Mouse (Mus musculus) G1E (cell line): ENCODE data around the gene Dnaaf3. TPM values are rescaled to one million over a fixed set of nuclear protein-coding genes. Genes with fewer than 3 reads are reported as not detected.
"Not testable (repeated sequence)": the region's sequence is repeated elsewhere in the genome, so short reads cannot be mapped to it uniquely, and the experiment has no call there.

Experiments
- ATAC-seq: 2 replicates; pipeline ENCODE4 v1.8.0; 2016; ENCODE audit warnings: mild to moderate bottlenecking; ENCODE audit not compliant: insufficient number of reproducible peaks, poor library complexity, low FRiP score, severe bottlenecking; ENCODE audit errors: extremely low read depth
- DNase-seq: peaks from one replicate; pipeline ENCODE4 v3.0.0; 2012; ENCODE audit warnings: low spot score
- H3K27me3 ChIP-seq: 2 replicates; pipeline ENCODE4 v1.6.1; 2012; ENCODE audit warnings: mild to moderate bottlenecking, low read length, inconsistent platforms; ENCODE audit not compliant: insufficient read depth
- H3K36me3 ChIP-seq: replicated peaks from 2 replicates; pipeline ENCODE3; 2012; ENCODE audit warnings: mild to moderate bottlenecking, inconsistent platforms
- H3K4me1 ChIP-seq: 2 replicates; pipeline ENCODE4 v1.6.1; 2012; ENCODE audit warnings: low read depth, low read length, inconsistent platforms, mixed read lengths; ENCODE audit not compliant: insufficient read depth
- H3K4me3 ChIP-seq: 2 replicates; pipeline ENCODE4 v1.5.1; 2012; ENCODE audit warnings: low read depth, mild to moderate bottlenecking, inconsistent platforms, low read length, moderate library complexity, mixed read lengths
- H3K9me3 ChIP-seq: replicated peaks from 2 replicates; pipeline ENCODE4 v1.6.1; 2012; ENCODE audit warnings: inconsistent platforms
- CTCF ChIP-seq: IDR thresholded peaks from 2 replicates; pipeline ENCODE4 v1.5.1; 2012; ENCODE audit warnings: low read depth, low read length, inconsistent platforms, mixed read lengths
- GATA1 ChIP-seq: IDR thresholded peaks from 2 replicates; pipeline ENCODE4 v1.6.1; 2012; ENCODE audit warnings: borderline replicate concordance, low read length, inconsistent platforms, mixed read lengths
- GATA2 ChIP-seq: IDR thresholded peaks from 2 replicates; pipeline ENCODE4 v1.6.1; 2012; ENCODE audit warnings: low read depth, low read length, inconsistent platforms, borderline replicate concordance
- POLR2AphosphoS5 ChIP-seq: IDR thresholded peaks from 2 replicates; pipeline ENCODE4 v1.6.1; 2012; ENCODE audit warnings: low read depth, low read length, inconsistent platforms; ENCODE audit not compliant: insufficient replicate concordance
- TAL1 ChIP-seq: conservative IDR thresholded peaks from 2 replicates; pipeline ENCODE4 v1.6.1; 2012; ENCODE audit warnings: low read depth, low read length, inconsistent platforms, mixed read lengths
- polyA plus RNA-seq: library from polyadenylated mRNA; stranded (reverse); fragments of >175 nt; gene quantifications from 2 replicates; pipeline ENCODE4 v1.2.3, GENCODE M21; 2012
- total RNA-seq, 2 experiments: library from RNA; stranded (forward) in 1 of 2; stranded (reverse) in 1 of 2; fragments of 200-1000 nt in 1 of 2; fragments of >200 nt in 1 of 2; fragmentation: Nextera tagmentation in 1 of 2; gene quantifications; 2 replicates each; pipeline ENCODE4 v1.2.3; 2014 to 2017

The Dnaaf3 gene
- total and polyA plus RNA-seq, 3 experiments = not detected

- H3K9me3 ChIP-seq = no peaks in the 10 kb centered on the region
- H3K36me3 ChIP-seq = no peaks in the 10 kb centered on the region
- no peak for DNase-seq
- H3K4me1 ChIP-seq = peaks cover 6% of the 10 kb centered on the region
- no peak for TF ChIP-seq TAL1
- no peak for TF ChIP-seq POLR2AphosphoS5
- TF ChIP-seq CTCF = no peak
- no peak for TF ChIP-seq GATA2
- no peak for TF ChIP-seq GATA1
- no peak overlapping the region for H3K4me3 ChIP-seq
- H3K27me3 ChIP-seq = peaks cover 23% of the 10 kb centered on the region
- ATAC-seq = no peak
These were observed 5.0 kb downstream of the Dnaaf3 start for GRCm38 (mm10) chr7:4527302-4527689.

GRCm38 (mm10) chr7:4526341-4527301 lies 5.6 kb downstream of the Dnaaf3 start:
- peaks cover 21% of the 10 kb centered on the region; the same call in 1 of the 2 replicates for H3K27me3 ChIP-seq
- H3K4me3 ChIP-seq = no peak overlapping the region
- TF ChIP-seq POLR2AphosphoS5 (no peak), GATA2 (no peak), GATA1 (no peak), CTCF (no peak), TAL1 (no peak)
- H3K9me3 ChIP-seq = no peaks in the 10 kb centered on the region
- DNase-seq = peak; percentile 31
- peaks cover 6% of the 10 kb centered on the region for H3K4me1 ChIP-seq
- no peaks in the 10 kb centered on the region for H3K36me3 ChIP-seq
- no peak; the same call in 1 of the 2 replicates for ATAC-seq

DNA sequence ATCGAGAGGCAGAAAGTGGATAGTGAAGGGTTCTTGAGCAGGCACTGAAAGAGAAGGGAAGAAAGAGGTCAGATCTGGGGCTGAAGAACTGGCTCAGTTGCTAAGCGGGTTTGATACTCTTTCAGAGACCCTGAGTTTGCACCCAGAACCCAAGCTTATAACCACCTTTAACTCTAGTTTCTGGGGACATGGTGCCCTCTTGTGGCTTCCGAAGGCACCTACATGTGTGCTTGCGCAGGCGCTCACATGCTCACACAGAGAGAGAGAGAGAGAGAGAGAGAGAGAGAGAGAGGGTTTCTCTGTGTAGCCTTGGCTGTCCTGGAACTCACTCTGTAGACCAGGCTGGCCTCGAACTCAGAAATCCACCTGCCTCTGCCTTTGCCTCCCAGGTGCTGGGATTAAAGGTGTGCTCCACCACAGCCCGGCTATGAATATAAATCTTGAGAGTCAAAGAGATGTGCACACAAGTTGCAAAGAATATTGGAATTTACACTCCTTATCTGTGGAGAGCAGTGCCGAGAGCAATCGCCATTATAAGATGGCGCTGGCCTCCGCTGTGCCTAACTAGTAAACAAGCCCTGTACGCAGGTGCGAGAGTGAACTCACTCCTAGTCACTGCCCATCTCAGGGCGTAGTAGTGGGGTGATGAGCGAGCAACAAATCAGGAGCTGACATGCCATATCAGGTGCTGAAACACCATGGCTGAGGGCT lies 7.9 kb downstream of the Dnaaf3 start, which contains the start of gene Tnni3:
Tnni3 (minus strand) TSS at position 18 of the 711 bp plus-strand sequence.
- not testable (repeated sequence) for H3K36me3 ChIP-seq, H3K9me3 ChIP-seq, H3K4me3 ChIP-seq, H3K4me1 ChIP-seq, DNase-seq
- peak; percentile 26; the same call in 1 of the 2 replicates for TF ChIP-seq CTCF
- ATAC-seq = peak; percentile 15; the same call in 1 of the 2 replicates
- peaks cover 32% of the 10 kb centered on the region for H3K27me3 ChIP-seq

GRCm38 (mm10) chr7:4523205-4524130 lies 8.8 kb downstream of the Dnaaf3 start:
- DNase-seq (no peak), ATAC-seq (no peak)
- Histone ChIP-seq H3K36me3 (no peaks in the 10 kb centered on the region), H3K9me3 (no peaks in the 10 kb centered on the region), H3K27me3 (peaks cover 32% of the 10 kb centered on the region), H3K4me3 (no peak overlapping the region), H3K4me1 (peaks cover 10% of the 10 kb centered on the region)
- no peak for TF ChIP-seq GATA1
- TF ChIP-seq GATA2 = no peak
- TF ChIP-seq CTCF = no peak

DNA sequence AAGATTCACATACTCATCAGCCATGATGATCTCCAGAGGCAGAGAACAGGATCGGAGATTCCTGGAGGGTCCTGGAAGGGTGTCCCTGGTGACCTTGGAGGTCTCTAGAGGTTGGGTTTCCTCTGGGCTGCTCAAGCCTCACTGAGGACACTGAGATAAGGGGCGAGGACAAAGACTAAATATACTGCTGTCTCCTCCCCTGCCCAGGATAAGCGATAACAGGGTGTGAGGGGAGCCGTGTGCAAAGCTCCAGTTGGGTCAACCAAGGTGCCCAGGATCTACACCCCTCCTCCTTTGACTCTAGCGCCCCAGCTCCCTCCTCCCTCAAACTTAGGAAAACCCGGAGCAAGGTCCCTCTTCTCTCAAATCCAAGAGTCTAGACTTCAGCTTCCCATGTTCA lies 10.0 kb downstream of the Dnaaf3 start:
- Histone ChIP-seq H3K4me3 (no peak overlapping the region), H3K27me3 (peaks cover 28% of the 10 kb centered on the region), H3K4me1 (peaks cover 10% of the 10 kb centered on the region), H3K9me3 (no peaks in the 10 kb centered on the region), H3K36me3 (no peaks in the 10 kb centered on the region)
- ATAC-seq (no peak), DNase-seq (no peak)
- TF ChIP-seq TAL1 (no peak), POLR2AphosphoS5 (no peak), GATA1 (no peak), CTCF (no peak), GATA2 (no peak)

DNA sequence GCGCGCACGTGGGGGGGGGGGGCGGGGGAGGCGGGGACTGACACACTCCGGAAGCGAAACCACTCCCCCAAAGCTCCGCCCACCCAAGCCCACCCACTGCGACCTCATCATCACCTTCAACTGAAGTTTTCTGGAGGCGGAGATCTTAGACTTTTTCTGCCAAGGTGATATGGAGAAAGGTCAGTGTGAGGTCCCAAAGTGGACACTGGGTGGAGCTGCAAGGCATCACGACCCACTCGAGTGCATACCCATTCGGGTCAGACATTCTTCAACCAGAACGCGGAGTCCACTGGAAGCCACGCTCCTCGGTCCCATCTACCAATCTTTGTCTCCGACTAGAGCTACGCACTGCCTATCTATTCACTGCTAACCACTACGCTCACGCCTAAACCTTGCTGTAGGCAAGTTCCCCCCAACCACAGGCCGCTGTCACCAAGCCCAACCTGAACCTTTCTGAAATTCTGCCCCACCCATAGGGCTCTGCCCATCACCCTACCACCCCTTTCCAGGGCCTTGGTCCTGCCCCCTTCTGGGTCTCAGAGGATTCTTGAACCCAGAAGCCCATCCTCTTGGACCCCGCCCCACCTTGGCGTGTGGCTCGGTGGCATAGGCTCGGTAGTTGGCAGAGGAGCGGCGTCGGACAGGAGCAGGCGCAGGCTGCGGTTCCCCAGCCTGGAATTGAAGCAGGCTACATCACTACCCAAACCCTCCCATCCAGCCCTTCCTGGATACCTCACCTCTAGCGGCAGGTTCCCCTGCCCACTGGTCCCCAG lies 10.8 kb downstream of the Dnaaf3 start:
- no peak for ATAC-seq
- Histone ChIP-seq H3K4me3 (no peak overlapping the region), H3K36me3 (no peaks in the 10 kb centered on the region), H3K27me3 (peaks cover 29% of the 10 kb centered on the region), H3K4me1 (peaks cover 12% of the 10 kb centered on the region), H3K9me3 (no peaks in the 10 kb centered on the region)
- TF ChIP-seq TAL1 = no peak
- DNase-seq = no peak
